Mouse (Mus musculus): Measurements from ENCODE around the gene Gm17359. TPM values are rescaled to one million over a fixed set of nuclear protein-coding genes. Genes with fewer than 3 reads are reported as not detected.

Gene Gm17359
- not detected in 2 replicates for polyA plus RNA-seq (2012; rRNA removed)

DNA sequence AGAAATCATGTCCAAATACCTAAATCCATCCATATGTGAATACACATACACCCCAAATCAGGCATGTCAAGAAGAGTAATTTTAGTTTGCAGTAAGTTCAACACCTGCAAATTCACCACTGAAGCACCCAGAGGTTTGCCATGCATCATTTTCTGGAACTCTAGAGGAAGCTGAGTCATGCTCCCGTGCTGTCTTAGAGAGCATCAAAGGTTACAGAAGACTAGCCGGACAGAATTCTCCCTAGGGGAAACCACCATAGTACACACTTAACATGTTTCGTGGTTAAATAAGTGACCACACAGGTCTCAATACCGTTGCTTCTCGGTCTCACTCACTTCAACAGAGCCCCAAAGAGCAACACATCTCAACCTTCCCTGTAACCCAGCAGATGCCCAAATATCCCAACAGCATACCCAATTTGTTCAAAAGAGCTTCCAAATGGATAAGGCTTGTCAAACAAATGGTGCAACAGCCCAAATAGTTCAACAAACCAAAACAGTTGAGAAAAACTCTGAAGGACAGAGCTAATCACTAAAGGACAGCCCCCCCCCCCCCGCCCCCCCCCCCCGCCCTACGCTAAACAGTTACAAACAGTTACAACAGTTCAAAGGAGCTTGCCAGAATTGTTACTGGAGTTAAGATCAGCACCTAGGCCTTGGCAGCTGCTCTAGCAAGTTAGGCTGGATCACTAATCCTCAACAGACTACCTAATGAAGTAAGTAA lies at the start of gene Gm17359:
Gm17359 (plus strand) TSS at position 618 of the 723 bp plus-strand sequence.
- no peak for DNase-seq (ENCODE audit: low read depth, low spot score)
- WGBS, result 70% methylated on average over 8 of the region's 8 CpGs

DNA sequence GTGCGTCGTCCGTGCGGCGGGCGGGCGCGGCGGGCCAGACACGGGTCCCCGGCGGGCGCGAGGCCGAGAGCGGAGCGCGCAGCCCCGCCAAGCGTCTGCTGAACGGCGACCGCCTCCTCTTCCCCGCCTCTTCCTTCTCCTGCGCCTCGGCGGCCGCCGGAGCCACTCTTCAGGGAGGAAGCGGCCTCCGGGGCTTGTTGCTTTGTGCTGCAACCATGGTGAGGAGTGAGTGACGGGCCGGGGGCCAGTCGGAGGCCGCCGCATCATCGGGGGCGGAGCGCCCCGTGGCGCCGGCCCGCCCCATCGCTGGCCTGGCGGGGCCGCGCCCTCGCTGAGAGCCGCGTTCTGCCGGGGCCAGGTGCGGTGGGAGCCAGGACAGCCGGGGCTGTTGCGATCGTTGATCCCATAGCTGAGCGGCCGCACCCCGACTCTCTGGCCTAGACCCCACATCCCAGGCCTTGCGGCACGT lies 49.3 kb upstream of the Gm17359 start:
- DNase-seq (ENCODE audit: low read depth, low spot score), result peak; percentile 51
- WGBS, result under 1% methylated on average over 42 of the region's 60 CpGs

DNA sequence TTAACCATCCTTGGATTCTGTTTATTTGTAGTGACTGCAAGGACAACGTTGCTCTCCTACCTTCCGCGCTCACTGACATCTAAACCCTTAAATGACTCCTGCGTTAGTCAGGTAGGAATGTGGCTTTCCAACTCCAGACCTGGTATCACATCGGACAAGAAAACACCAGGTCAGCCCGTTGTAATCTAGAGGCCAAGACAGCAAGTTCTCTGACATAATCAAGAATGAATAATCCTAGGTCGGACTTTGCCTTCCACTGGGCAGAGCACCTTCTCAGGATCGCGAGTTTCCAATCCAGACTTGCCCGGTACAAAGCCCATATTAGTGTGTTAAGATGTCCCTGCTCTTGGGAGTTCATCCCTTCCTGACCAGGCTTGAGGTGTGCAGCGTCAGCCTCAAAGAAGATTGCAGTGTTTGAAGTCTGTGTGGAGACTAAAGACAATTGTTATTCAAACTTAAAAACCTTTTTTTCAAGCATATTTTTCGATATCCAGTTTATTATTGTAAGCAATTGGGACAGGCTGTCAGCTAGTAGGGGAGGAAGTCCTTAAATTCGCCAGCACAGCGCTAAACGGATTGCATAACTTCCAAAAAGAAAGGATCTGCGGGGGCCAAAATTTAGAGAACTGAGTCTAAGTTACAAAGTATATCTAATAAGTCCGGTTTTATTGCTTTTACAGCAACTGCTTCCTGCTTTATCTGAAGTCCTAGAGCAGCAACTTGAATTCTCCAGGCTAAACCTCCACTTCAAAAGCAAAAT lies 48.6 kb upstream of the Gm17359 start:
- 7% methylated on average over 17 of the region's 17 CpGs for WGBS
- peak; percentile 45 for DNase-seq (ENCODE audit: low read depth, low spot score)

DNA sequence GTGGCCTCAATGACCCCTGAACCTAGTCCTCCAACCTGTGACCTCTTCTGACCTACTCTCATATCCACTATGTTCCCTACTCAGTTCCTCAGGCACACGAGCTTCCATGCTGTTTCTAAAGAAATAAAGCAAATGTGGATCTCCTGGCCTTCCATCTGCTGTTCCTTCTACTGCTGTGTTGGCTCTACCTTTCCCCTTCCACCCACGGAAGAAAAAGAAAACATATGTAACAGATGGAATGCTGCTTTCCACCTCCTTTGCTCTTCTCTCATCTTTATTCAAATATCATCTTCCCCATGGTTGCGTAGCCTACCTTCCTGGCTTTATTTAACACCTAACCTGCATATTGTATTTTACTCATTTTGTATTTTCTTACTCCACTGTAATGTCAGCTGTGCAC lies 47.4 kb upstream of the Gm17359 start:
- WGBS, result 83% methylated on average over 3 of the region's 3 CpGs
- no peak for DNase-seq (ENCODE audit: low read depth, low spot score)

DNA sequence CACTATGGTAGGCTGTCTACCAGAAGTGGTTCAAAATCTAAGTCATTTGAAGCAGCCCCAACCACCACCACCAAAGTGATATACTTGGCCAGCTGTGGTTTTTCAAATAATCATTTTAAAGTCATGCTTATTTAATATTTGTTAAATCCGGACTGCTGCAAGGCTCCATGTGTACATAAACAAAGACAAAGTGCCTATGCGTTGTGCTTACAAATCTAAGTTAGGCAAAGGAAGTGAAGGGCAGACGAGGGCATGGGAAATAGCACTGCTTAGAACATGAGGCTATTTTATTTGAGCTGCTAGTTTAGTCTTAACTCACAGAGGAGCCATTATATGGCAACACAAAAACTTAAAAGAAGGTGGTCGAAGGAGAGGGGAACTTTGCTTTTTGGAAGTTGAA lies 43.4 kb upstream of the Gm17359 start:
- 72% methylated on average over 4 of the region's 4 CpGs for WGBS

DNA sequence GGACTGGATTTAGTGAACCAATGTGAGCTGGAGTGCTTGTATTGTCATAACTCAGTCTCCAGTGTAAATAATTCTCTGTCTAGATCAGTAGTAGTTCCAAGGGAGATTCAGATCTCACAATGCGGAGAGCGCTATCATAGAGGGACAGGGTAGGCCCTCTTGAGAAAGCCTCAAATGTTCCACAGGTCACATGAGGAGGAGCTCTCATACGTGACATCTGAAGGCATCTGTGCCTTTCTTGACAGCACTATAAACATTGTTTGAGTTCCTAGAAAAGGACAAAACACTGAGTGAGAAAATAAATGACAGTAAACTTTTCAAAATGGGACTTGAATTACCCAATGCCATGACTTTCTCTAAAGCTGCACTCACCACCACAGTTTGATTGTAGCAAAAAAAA lies 41.8 kb upstream of the Gm17359 start:
- DNase-seq (ENCODE audit: low read depth, low spot score), result no peak
- WGBS, result 85% methylated on average over 3 of the region's 3 CpGs

More for the DNA sequence above, 43.4 kb upstream of the Gm17359 start:
- DNase-seq (ENCODE audit: low read depth, low spot score), result no peak

DNA sequence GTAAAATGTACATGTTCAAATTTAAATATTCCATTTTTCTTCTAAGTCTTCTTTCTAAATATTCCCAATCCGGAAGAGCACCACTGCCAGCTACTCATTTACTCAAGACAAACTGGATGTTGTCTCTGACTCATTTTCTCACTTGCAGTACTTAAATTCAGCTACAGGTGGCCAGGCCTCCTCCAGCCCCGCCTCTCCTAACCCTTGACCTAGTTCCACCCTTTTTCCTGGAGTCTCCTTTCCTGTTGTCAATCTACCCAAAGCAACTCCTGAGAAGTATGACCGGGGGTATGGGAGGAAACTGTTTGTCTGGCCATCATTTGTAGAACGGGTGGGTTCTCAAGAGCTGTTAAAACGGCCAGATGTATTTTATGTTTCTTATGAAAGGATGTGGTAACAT lies 40.4 kb upstream of the Gm17359 start:
- peak; percentile 48 for DNase-seq (ENCODE audit: low read depth, low spot score)
- 34% methylated on average over 5 of the region's 5 CpGs for WGBS

DNA sequence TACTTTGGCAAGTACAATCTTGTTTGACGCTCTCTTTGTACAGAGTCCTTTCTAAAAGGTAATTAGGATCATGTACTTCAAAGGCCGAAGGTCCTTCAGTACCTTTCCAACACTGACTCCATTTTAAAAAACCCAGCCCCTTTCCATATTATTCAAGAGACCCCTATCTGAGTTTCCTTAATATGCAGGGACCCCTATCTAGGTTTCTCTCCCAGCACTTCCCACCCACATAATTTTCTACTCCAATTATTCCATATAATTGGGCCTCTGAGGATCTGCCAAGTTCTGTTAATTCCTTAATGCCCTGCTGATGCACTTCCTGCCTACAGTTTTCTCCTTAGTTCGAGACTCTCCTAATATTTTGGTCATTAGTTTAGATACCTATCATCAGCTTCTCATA lies 39.9 kb upstream of the Gm17359 start:
- 90% methylated on average over 3 of the region's 3 CpGs for WGBS
- no peak for DNase-seq (ENCODE audit: low read depth, low spot score)

DNA sequence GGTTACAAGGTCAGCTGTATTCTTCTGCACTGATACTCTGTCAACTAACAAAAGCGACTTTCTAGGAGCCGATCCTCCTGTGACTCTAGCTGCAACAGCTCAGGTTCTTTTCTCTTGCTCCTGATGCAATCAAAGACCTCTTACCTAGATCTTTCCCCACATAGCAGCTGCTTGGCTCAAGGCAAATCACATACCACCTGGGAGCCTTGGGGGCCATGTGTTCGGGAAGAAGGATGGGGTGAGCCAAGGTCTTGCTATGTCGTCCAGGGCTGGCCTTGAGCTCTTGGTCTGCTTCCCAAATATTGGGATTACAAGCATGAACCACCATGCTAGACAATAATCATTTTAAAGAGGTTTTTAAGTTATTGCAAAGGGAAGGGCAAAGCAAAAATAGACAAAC lies 39.2 kb upstream of the Gm17359 start:
- 77% methylated on average over 4 of the region's 4 CpGs for WGBS
- DNase-seq (ENCODE audit: low read depth, low spot score), result no peak

DNA sequence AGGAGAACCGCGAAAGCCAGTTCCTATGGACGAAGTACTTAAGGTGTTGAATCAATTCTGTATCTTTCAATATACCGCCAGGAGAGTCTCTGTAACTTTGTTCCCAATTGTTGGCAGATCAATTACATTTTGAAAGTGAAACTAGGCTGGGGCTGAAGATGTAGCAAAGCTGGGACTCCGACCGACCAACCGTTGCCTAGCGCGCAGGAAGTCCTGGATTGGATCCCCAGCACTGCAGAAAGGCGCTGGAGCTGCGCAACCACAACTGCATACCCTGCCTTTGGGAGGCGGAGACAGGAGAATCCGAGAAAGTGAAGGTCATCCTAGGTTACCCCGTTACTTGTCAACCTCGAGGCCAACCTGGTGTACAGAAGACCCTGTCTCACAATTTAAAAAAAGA lies 37.1 kb upstream of the Gm17359 start:
- no peak for DNase-seq (ENCODE audit: low read depth, low spot score)
- WGBS, result 88% methylated on average over 15 of the region's 15 CpGs

DNA sequence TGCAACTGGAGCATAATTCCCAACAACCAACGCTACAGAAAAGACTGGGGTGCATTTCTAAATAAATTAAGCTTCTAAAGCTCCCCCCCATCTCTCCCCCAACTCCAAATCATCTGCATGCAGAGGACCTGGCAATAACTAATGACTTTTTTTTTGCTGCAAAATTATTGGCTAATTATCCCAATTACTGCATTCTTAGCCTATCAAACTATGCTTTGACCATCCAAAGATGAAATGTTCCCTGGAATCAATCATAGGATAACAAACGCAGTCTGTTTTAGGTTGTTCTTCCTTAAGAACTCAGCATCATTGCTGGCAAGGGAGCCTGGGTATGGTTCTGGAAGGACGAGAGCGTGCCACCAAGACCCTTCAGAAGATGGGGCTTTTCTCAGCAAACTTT lies 27.9 kb upstream of the Gm17359 start:
- WGBS, result 86% methylated on average over 4 of the region's 4 CpGs
- DNase-seq (ENCODE audit: low read depth, low spot score), result no peak

DNA sequence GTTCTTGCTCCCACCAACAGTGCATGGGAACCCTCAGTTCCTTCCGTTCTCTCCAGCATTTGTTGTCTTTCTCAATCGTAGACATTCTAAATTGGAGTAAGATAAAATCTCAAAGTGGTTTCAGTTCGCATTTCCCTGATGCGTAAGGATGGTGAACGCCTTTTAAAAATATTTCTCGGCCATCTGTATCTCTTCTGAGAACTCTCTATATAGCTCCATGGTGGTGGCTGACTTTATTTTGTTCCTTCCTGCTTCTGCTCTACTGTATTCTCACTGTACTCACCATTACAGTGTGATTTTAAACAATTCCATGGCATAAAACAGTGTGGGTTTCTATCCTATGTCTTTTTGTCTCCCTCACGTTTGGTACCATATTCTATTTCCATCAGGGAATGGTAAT lies 26.3 kb upstream of the Gm17359 start:
- no peak for DNase-seq (ENCODE audit: low read depth, low spot score)
- WGBS, result 81% methylated on average over 7 of the region's 7 CpGs

DNA sequence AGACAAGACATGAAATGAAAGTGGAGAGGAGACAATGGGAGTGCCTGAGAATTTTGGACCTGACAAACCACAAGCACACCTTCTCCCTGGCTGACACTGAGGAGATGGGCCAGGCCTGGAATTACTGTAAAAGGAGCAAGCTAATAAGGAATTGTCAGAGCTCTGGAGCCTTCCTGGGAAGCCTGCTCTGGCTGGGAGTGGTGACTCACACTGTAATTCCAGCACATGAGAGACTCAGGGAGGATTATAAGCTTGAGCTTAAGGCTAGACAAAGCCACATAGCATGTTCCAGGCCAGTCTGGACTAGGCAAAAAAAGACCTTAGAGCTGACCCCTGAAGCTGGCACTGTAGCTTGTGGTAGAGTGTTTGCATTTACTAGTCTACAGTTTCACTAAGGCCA lies 24.6 kb upstream of the Gm17359 start:
- no peak for DNase-seq (ENCODE audit: low read depth, low spot score)

DNA sequence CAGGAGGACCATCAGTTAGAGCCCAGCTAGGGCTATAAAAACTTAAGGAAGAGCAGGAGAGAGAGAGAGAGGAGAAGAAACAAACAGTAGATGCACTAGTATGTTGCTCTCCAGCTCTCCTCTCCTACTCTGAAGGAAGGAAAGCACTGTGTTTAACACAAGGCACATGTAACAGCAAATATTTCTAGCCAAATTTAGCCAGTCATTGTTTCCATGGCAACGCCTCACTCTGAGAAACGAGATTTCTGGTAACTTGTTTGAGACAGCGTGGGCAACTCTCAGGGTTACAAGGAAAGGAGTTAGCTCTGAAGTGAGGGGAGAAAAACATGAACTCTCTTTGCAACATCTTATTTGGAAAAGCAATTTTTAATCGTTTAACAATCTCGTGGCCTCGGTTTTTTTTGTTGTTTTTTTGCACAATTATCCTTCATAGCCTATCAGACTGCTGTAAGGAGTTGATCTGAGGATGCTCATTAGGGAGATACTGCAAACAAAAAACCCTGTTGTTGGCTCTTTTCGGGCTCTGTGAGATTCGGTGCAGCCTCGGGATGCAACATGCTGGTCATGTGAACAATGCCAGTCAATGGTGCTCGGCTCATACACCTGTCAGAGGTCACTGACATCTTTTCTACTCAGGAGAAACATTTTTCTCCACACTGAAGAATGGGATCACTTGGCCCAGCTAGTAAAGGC lies 22.3 kb upstream of the Gm17359 start:
- 64% methylated on average over 10 of the region's 10 CpGs for WGBS
- DNase-seq (ENCODE audit: low read depth, low spot score), result no peak

DNA sequence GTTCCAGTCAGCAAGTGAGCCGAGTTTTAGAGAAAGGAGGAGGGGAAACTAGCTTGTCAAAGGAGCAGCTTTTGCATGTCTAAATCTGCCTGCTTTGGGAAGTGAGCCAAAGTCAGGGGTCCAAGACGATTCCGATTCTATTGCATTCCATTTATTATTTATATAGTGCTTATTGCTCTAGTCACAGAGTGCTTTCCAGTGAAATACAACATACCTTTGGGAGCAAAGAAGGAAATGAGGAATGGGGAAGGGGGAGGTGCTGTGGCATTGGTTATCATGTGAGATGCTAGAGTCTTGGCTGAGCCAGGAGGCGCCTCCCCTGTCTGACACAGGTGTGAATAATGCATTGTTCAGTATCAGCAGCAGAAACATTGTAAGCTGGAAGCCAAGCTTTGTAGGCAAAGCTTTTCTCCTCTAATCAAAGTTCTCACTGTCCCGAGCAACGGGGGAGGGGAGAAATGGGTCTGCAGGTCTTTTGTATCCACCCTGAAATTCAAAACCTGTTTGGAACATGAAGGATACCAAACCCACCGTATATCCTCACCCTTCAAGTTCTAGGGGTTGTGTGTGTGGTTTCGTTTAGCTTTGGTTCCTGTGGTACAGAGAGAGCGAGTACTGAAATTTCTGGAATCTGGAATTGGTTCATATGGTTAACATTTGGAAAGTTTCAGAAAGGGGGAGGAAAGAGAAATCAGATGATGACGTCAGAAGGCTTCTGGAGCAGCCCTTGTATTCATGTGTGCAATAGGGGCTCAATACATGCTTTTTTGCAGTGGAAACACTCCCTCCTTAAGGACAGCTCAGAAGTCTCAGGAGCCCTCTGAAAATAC lies 11.5 kb upstream of the Gm17359 start:
- WGBS, result 38% methylated on average over 10 of the region's 10 CpGs
- no peak for DNase-seq (ENCODE audit: low read depth, low spot score)

DNA sequence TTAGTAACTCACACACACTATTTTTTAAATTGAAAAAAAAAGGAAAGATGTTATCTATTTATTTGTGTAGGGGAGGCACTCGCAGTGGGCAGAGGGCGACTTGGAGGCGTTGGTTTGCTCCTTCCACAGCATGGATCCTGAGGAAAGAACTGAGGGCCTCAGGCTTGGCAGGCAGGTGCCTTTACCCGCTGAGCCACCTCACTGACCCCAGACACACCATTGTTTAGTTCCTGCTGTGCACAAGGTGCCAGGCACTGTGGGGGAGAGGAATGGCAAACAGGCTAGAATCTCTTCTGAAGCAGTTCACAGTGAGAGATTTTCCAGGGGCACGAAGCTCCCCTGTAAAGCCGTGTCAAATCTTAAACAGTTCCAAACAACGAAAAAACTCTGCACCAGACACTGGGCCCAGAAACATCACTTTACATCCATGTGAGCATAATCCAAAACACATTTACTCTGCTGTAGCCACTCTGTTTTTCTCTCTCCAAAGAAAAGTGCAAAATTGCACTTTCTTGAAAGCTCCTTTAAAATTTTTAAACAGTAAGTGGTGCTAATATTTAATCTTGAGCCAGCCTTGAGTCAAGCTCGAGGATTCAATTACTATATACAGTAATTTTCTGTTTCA lies 6.7 kb upstream of the Gm17359 start:
- WGBS, result 52% methylated on average over 8 of the region's 8 CpGs
- DNase-seq (ENCODE audit: low read depth, low spot score), result no peak

DNA sequence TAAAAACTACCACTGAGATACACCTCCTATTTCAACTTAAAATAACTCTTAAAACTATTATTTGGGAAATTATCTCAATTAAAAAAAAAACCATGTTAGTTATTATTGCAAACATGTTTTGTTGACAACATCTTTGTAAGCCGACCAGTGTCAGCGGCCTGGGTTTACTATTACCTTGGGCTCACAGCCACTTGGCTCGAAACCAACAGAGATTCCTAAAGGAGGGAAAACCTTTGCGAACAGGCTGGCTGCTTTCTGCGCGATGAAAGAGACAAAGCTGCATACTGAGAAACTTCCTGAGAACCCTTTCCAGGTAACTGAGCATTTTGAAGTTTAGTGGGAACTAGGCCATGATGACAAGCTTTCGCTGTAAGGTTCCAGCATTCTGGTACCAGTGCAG lies 3.4 kb upstream of the Gm17359 start:
- WGBS, result 60% methylated on average over 7 of the region's 7 CpGs
- DNase-seq (ENCODE audit: low read depth, low spot score), result no peak

DNA sequence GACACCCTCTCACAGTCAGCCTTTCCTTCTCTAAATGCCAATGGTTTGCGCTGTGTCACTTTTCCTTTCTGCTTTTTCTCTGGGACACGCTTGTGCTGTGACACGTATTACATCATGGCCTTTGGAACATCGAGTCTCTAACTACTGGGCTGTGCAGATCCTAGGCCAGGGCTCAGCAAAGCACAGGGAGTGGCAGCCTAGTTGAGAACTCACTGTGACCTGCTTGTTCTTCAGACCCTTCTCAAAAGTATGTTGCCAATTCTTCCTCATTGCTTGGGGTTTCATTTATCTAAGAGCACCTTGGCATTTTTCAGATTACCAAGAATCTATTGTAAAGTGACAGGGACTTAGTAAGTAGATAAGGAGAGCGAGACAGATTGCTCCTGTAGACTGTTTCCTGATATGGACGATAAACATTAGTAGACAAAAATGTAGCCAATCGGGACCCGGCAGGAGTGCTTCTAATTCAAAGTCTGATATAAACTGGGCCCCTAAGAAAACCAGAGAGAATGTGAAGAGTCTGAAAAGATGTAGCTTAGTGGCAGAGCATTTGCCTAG lies 2.7 kb upstream of the Gm17359 start:
- WGBS, result 71% methylated on average over 8 of the region's 8 CpGs
- no peak for DNase-seq (ENCODE audit: low read depth, low spot score)

DNA sequence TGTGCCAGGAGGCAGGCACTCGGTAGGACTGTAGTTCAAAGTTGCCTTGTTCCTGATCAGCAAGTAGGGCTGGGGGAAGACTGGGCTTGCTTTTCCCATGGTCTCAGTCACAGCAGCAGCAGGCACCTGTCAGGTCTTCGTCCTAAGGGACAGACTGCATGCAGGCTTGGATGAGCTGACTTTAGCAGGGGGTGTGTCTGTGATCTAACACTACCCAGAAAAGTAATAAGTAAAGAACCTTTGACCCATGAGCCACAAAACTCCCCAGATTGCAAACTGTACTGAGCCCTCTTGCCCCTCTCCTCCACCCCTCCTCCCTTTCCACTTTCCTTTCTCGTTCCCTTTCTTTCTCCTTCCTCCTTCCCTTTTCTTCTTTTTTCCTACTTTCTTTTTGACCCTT lies 4.3 kb downstream of the Gm17359 start:
- 15% methylated on average over 3 of the region's 3 CpGs for WGBS
- no peak for DNase-seq (ENCODE audit: low read depth, low spot score)
